Mouse (Mus musculus): ENCODE measurements around the gene 2010111I01Rik. TPM values are rescaled to one million over a fixed set of nuclear protein-coding genes. Genes with fewer than 3 reads are reported as not detected.
A peak's percentile ranks its signal among the peaks of the same experiment; 100 is the strongest.

2010111I01Rik gene
- polyA plus RNA-seq, 1 experiment = 144 TPM

DNA sequence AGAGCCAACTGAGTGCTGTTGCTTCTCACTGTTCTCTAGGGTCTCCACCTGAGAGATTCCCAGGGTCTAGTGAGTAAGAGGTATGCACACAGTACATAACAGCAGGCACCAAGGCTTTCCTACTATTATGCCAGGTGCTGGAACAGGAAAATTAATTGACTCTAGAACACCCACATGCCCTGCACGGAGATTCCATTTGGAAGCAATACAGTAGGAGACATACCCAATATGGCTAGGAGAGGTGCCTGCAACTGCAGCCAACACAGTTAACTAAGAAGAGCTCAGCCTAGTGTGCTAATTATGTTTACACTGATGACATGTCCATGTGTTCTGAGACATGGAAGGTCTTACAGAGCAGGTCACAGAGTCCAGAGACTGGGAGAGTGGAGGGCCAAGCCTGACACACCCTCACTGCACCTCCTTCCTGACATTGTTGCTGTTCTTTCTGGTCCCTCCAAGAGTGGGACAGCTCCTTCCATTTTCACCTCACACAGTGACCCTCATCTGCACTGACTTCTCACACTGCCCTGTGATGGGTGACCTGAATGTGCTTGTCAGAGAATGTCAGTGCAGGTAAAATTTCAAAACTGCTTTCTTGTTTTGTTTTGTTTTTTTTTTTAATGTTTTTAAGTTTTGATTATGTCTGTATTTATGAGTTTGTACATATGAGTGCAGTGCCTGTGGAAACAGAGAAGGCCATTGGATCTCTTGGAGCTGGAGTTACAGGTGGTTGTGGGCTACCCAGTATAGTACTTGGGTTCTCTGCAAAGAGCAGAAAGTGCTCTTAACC is 297.7 kb downstream of the 2010111I01Rik start:
- H3K4me2 ChIP-seq (ENCODE audit: low read depth) = no peak overlapping the region
- no peak overlapping the region for H3K4me3 ChIP-seq
- H3K79me2 ChIP-seq (ENCODE audit: control insufficient read depth, insufficient read depth) = peaks cover 100% of the 10 kb centered on the region
- H3ac ChIP-seq (ENCODE audit: control insufficient read depth, insufficient read length) = no peak overlapping the region
- no peaks in the 10 kb centered on the region for H3K27me3 ChIP-seq (ENCODE audit: control insufficient read depth, insufficient read depth, insufficient read length)
- H3K36me3 ChIP-seq (ENCODE audit: control insufficient read depth, insufficient read depth) = peaks cover 52% of the 10 kb centered on the region
- TF ChIP-seq CEBPB (IDR thresholded peaks at IDR 0.05; ENCODE audit: insufficient read depth, poor library complexity, severe bottlenecking) (no peak), TCF3 (IDR thresholded peaks at IDR 0.05; ENCODE audit: insufficient read length, low read depth) (no peak), E2F4 (IDR thresholded peaks at IDR 0.05; ENCODE audit: insufficient read depth) (no peak), USF1 (IDR thresholded peaks at IDR 0.05; ENCODE audit: low read depth) (no peak), POLR2A (IDR thresholded peaks at IDR 0.05; ENCODE audit: insufficient read length, low read depth) (peak; percentile 9), REST (IDR thresholded peaks at IDR 0.05; ENCODE audit: insufficient read depth, insufficient read length) (no peak), MAX (IDR thresholded peaks at IDR 0.05; ENCODE audit: low read depth) (no peak), TCF12 (IDR thresholded peaks at IDR 0.05; ENCODE audit: insufficient read depth, poor library complexity, severe bottlenecking) (no peak), POLR2AphosphoS2 (IDR thresholded peaks at IDR 0.05; ENCODE audit: insufficient read length, low read depth) (peak; percentile 64), MYOD1 (IDR thresholded peaks at IDR 0.05; ENCODE audit: control insufficient read depth in 1 of 3, insufficient read length in 2 of 3, low read depth in 2 of 3) (no peak), SRF (IDR thresholded peaks at IDR 0.05; ENCODE audit: control insufficient read depth, insufficient read length, low read depth) (no peak), MYOG (IDR thresholded peaks at IDR 0.05; ENCODE audit: control insufficient read depth in 1 of 3, insufficient read depth in 1 of 3, insufficient read length in 2 of 3, low read depth in 2 of 3) (no peak)

DNA sequence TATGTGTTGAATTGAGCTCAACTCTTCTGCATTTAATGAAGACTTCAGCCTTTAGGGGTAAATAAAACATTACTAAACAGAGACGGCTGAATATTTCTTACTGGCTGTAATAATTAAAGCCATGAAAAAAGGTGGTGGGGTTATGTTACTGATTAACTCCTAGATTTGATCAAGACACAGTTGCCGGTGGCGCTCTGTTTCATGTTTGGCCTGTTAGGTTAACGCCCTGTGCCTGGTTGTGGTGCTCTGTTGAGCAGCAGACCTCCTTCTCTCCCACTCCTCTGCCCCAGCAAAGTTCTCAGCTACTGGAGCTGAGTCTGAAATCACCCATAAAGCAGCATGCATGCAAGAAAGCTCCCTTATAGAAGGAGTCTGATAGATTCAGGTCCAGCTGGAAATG is 303.7 kb downstream of the 2010111I01Rik start:
- TF ChIP-seq E2F4 (IDR thresholded peaks at IDR 0.05; ENCODE audit: insufficient read depth) = no peak
- TF ChIP-seq POLR2A (IDR thresholded peaks at IDR 0.05; ENCODE audit: insufficient read length, low read depth) = peak; percentile 20
- TF ChIP-seq POLR2AphosphoS2 (IDR thresholded peaks at IDR 0.05; ENCODE audit: insufficient read length, low read depth) = peak; percentile 15
- Histone ChIP-seq H3K4me3 (no peak overlapping the region), H3ac (ENCODE audit: control insufficient read depth, insufficient read length) (no peak overlapping the region), H3K36me3 (ENCODE audit: control insufficient read depth, insufficient read depth) (peaks cover 27% of the 10 kb centered on the region), H3K4me2 (ENCODE audit: low read depth) (no peak overlapping the region), H3K27me3 (ENCODE audit: control insufficient read depth, insufficient read depth, insufficient read length) (no peaks in the 10 kb centered on the region), H3K79me2 (ENCODE audit: control insufficient read depth, insufficient read depth) (peaks cover 100% of the 10 kb centered on the region)

DNA sequence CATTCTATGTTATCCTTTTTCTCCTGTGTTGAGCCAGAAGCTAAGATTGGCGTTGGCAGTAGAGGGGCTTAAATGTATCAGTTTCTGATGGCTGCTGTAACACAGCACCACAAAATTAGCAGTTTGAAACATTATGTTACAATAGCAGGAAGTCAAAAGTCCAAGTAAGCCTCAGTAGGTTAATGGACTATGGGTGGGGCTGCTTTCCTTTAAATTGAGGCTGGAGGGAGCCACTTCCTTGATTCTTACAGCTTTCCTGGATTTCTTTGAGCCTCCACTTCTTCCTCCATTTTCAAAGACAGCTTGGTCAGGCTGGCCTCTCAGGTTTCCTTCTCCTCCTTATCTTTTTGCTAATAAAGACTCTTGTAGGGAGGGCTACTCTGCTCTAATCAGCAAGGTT is 304.1 kb downstream of the 2010111I01Rik start:
- no peak for TF ChIP-seq E2F4 (IDR thresholded peaks at IDR 0.05; ENCODE audit: insufficient read depth)
- TF ChIP-seq CEBPB (IDR thresholded peaks at IDR 0.05; ENCODE audit: insufficient read depth, poor library complexity, severe bottlenecking) = no peak
- no peak for TF ChIP-seq POLR2AphosphoS2 (IDR thresholded peaks at IDR 0.05; ENCODE audit: insufficient read length, low read depth)
- TF ChIP-seq MYOG (IDR thresholded peaks at IDR 0.05; ENCODE audit: control insufficient read depth in 1 of 3, insufficient read depth in 1 of 3, insufficient read length in 2 of 3, low read depth in 2 of 3) = no peak
- no peak for TF ChIP-seq TCF3 (IDR thresholded peaks at IDR 0.05; ENCODE audit: insufficient read length, low read depth)
- TF ChIP-seq USF1 (IDR thresholded peaks at IDR 0.05; ENCODE audit: low read depth) = no peak
- TF ChIP-seq SRF (IDR thresholded peaks at IDR 0.05; ENCODE audit: control insufficient read depth, insufficient read length, low read depth) = no peak
- TF ChIP-seq POLR2A (IDR thresholded peaks at IDR 0.05; ENCODE audit: insufficient read length, low read depth) = no peak
- TF ChIP-seq MAX (IDR thresholded peaks at IDR 0.05; ENCODE audit: low read depth) = no peak
- no peak for TF ChIP-seq MYOD1 (IDR thresholded peaks at IDR 0.05; ENCODE audit: control insufficient read depth in 1 of 3, insufficient read length in 2 of 3, low read depth in 2 of 3)
- no peak for TF ChIP-seq REST (IDR thresholded peaks at IDR 0.05; ENCODE audit: insufficient read depth, insufficient read length)
- no peak for TF ChIP-seq TCF12 (IDR thresholded peaks at IDR 0.05; ENCODE audit: insufficient read depth, poor library complexity, severe bottlenecking)
- no peak overlapping the region for H3K4me2 ChIP-seq (ENCODE audit: low read depth)
- H3ac ChIP-seq (ENCODE audit: control insufficient read depth, insufficient read length) = no peak overlapping the region
- no peak overlapping the region for H3K4me3 ChIP-seq
- H3K27me3 ChIP-seq (ENCODE audit: control insufficient read depth, insufficient read depth, insufficient read length) = no peaks in the 10 kb centered on the region
- H3K36me3 ChIP-seq (ENCODE audit: control insufficient read depth, insufficient read depth) = peaks cover 23% of the 10 kb centered on the region
- peaks cover 100% of the 10 kb centered on the region for H3K79me2 ChIP-seq (ENCODE audit: control insufficient read depth, insufficient read depth)

DNA sequence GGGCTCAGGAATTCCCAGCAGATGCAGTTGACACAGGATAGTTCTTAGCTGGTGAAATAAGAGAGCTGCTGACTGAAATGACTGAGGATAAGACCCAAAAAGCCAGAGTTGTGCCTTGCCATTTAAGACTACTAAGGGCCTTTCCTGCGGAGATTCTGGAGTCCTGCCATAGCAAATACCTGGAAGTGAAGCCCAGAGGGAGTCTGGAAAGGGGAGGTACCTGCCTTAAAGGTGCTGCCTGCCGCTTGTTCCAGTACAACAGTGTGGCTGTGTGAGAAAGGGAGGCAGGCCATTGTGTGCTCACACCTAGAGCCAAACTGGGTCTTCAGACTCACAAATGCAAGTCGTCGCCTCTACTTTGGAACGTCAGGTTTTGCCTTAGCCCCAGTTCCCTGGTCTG is 305.5 kb downstream of the 2010111I01Rik start:
- peaks cover 100% of the 10 kb centered on the region for H3K79me2 ChIP-seq (ENCODE audit: control insufficient read depth, insufficient read depth)
- no peak overlapping the region for H3ac ChIP-seq (ENCODE audit: control insufficient read depth, insufficient read length)
- H3K36me3 ChIP-seq (ENCODE audit: control insufficient read depth, insufficient read depth) = peaks cover 21% of the 10 kb centered on the region
- peak overlapping the region; percentile 14 for H3K4me2 ChIP-seq (ENCODE audit: low read depth)
- TF ChIP-seq MYOG (IDR thresholded peaks at IDR 0.05; ENCODE audit: control insufficient read depth in 1 of 3, insufficient read depth in 1 of 3, insufficient read length in 2 of 3, low read depth in 2 of 3) (no peak), POLR2AphosphoS2 (IDR thresholded peaks at IDR 0.05; ENCODE audit: insufficient read length, low read depth) (peak; percentile 51)
- no peaks in the 10 kb centered on the region for H3K27me3 ChIP-seq (ENCODE audit: control insufficient read depth, insufficient read depth, insufficient read length)
- no peak overlapping the region for H3K4me3 ChIP-seq

- H3K4me2 ChIP-seq (ENCODE audit: low read depth) = peak overlapping the region; percentile 94
Measured at GRCm38 (mm10) chr13:63272017-63272601, 307.4 kb downstream of the 2010111I01Rik start.

More at GRCm38 (mm10) chr13:63272017-63272601, 307.4 kb downstream of the 2010111I01Rik start:
- Histone ChIP-seq H3K36me3 (ENCODE audit: control insufficient read depth, insufficient read depth) (peaks cover 9% of the 10 kb centered on the region), H3K4me3 (peak overlapping the region; percentile 24), H3ac (ENCODE audit: control insufficient read depth, insufficient read length) (no peak overlapping the region), H3K27me3 (ENCODE audit: control insufficient read depth, insufficient read depth, insufficient read length) (no peaks in the 10 kb centered on the region), H3K79me2 (ENCODE audit: control insufficient read depth, insufficient read depth) (peaks cover 100% of the 10 kb centered on the region)
- TF ChIP-seq POLR2AphosphoS2 (IDR thresholded peaks at IDR 0.05; ENCODE audit: insufficient read length, low read depth) (peak; percentile 38), MAX (IDR thresholded peaks at IDR 0.05; ENCODE audit: low read depth) (no peak)
